Mouse (Mus musculus) CH12.LX (cell line): ENCODE measurements around the gene Fzd2. TPM values are rescaled to one million over a fixed set of nuclear protein-coding genes. Genes with fewer than 3 reads are reported as not detected.
A peak's percentile ranks its signal among the peaks of the same experiment; 100 is the strongest.

ENCODE experiments used
- DNase-seq: peaks from one replicate; pipeline ENCODE4 v3.0.0-alpha.2; 2013; ENCODE audit errors: extremely low read depth
- H3K27ac ChIP-seq: 2 replicates; pipeline ENCODE4 v1.5.1; 2012; ENCODE audit warnings: low read depth, mild to moderate bottlenecking, control low read depth, moderate library complexity; ENCODE audit not compliant: insufficient read depth
- H3K27me3 ChIP-seq: replicated peaks from 2 replicates; pipeline ENCODE3; 2012; ENCODE audit warnings: inconsistent platforms
- H3K36me3 ChIP-seq, 2 experiments: replicated peaks in 1 of 2; 2 replicates each; pipeline versions ENCODE3 to v1.6.1; 2012; ENCODE audit warnings: inconsistent platforms in 1 of 2, low read length in 1 of 2, mild to moderate bottlenecking in 1 of 2, mixed read lengths in 1 of 2, moderate library complexity in 1 of 2; ENCODE audit not compliant: control insufficient read depth in 1 of 2, insufficient read depth in 1 of 2
- H3K4me1 ChIP-seq, 2 experiments: 2 replicates each; pipeline ENCODE4 v1.6.1; 2012; ENCODE audit warnings: inconsistent platforms in 1 of 2, moderate library complexity in 1 of 2; ENCODE audit not compliant: insufficient read depth in 2 of 2, control insufficient read depth in 1 of 2
- H3K4me2 ChIP-seq: 2 replicates; pipeline ENCODE4 v1.6.1; 2012; ENCODE audit warnings: low read depth, mild to moderate bottlenecking, control low read depth; ENCODE audit not compliant: poor library complexity, insufficient read depth, severe bottlenecking
- H3K4me3 ChIP-seq, 3 experiments: fragments of 150-350 bp in 1 of 3; sonication (generic) in 1 of 3; replicated peaks in 1 of 3; 2 replicates each; pipeline versions ENCODE3 to v1.5.1; 2011 to 2012; ENCODE audit warnings: low read depth in 2 of 3, low read length in 2 of 3, mild to moderate bottlenecking in 2 of 3, moderate library complexity in 2 of 3, control low read depth in 1 of 3, improper control_type of control experiment in 1 of 3, inconsistent platforms in 1 of 3, mixed read lengths in 1 of 3; ENCODE audit not compliant: poor library complexity in 1 of 3
- H3K79me2 ChIP-seq: replicated peaks from 2 replicates; pipeline ENCODE4 v1.6.1; 2012; ENCODE audit warnings: mild to moderate bottlenecking, moderate library complexity; ENCODE audit not compliant: control insufficient read depth, poor library complexity, insufficient read depth, severe bottlenecking; ENCODE audit errors: extremely low read depth
- H3K9ac ChIP-seq: 2 replicates; pipeline ENCODE4 v1.6.1; 2012; ENCODE audit warnings: low read depth, mild to moderate bottlenecking, control low read depth, moderate library complexity; ENCODE audit not compliant: insufficient read depth
- H3K9me3 ChIP-seq: replicated peaks from 2 replicates; pipeline ENCODE3; 2012; ENCODE audit warnings: low read length, inconsistent platforms, mixed read lengths
- BHLHE40 ChIP-seq: IDR thresholded peaks from 2 replicates; pipeline ENCODE4 v1.6.1; 2011; ENCODE audit warnings: mild to moderate bottlenecking, low read depth, low read length, improper control_type of control experiment
- CHD2 ChIP-seq: IDR thresholded peaks from 2 replicates; pipeline ENCODE4 v1.6.1; 2011; ENCODE audit warnings: low read length, improper control_type of control experiment
- CTCF ChIP-seq, 2 experiments: IDR thresholded peaks in 1 of 2; conservative IDR thresholded peaks in 1 of 2; 2 replicates each; pipeline ENCODE4 v1.5.1; 2011 to 2012; ENCODE audit warnings: low read depth in 2 of 2, low read length in 2 of 2, improper control_type of control experiment in 1 of 2, inconsistent platforms in 1 of 2, mild to moderate bottlenecking in 1 of 2, moderate library complexity in 1 of 2
- E2F4 ChIP-seq: IDR thresholded peaks from 2 replicates; pipeline ENCODE4 v1.6.1; 2011; ENCODE audit warnings: low read depth, low read length, improper control_type of control experiment; ENCODE audit not compliant: insufficient replicate concordance
- EP300 ChIP-seq: IDR thresholded peaks from 2 replicates; pipeline ENCODE4 v1.6.1; 2011; ENCODE audit warnings: low read length, improper control_type of control experiment
- ETS1 ChIP-seq: conservative IDR thresholded peaks from 2 replicates; pipeline ENCODE4 v1.6.1; 2012; ENCODE audit warnings: low read depth, mild to moderate bottlenecking, inconsistent platforms, low read length, improper control_type of control experiment, moderate library complexity
- GABPA ChIP-seq: IDR thresholded peaks from 2 replicates; pipeline ENCODE4 v1.6.1; 2012; ENCODE audit warnings: low read depth, low read length, improper control_type of control experiment, inconsistent platforms; ENCODE audit not compliant: insufficient replicate concordance
- IRF4 ChIP-seq: IDR thresholded peaks from 2 replicates; pipeline ENCODE4 v1.6.1; 2014; ENCODE audit warnings: low read depth, mild to moderate bottlenecking, inconsistent platforms, low read length, improper control_type of control experiment
- JUND ChIP-seq: conservative IDR thresholded peaks from 2 replicates; pipeline ENCODE4 v1.6.1; 2011; ENCODE audit warnings: low read depth, low read length, improper control_type of control experiment
- KAT2A ChIP-seq: IDR thresholded peaks from 2 replicates; pipeline ENCODE4 v1.6.1; 2012; ENCODE audit warnings: low read length, improper control_type of control experiment, inconsistent platforms; ENCODE audit not compliant: insufficient replicate concordance
- MAFK ChIP-seq: IDR thresholded peaks from 2 replicates; pipeline ENCODE4 v1.6.1; 2011; ENCODE audit warnings: low read length, improper control_type of control experiment; ENCODE audit not compliant: insufficient replicate concordance
- MAX ChIP-seq: IDR thresholded peaks from 2 replicates; pipeline ENCODE4 v1.6.1; 2011; ENCODE audit warnings: low read length, improper control_type of control experiment
- MEF2A ChIP-seq: IDR thresholded peaks from 2 replicates; pipeline ENCODE4 v1.6.1; 2014; ENCODE audit warnings: low read depth, mild to moderate bottlenecking, inconsistent platforms, low read length, improper control_type of control experiment, borderline replicate concordance
- POLR2A ChIP-seq: IDR thresholded peaks from 2 replicates; pipeline ENCODE4 v1.6.1; 2011; ENCODE audit warnings: low read depth, mild to moderate bottlenecking, improper control_type of control experiment, low read length
- POLR2AphosphoS2 ChIP-seq: IDR thresholded peaks from 2 replicates; pipeline ENCODE4 v1.6.1; 2011; ENCODE audit warnings: low read depth, low read length, improper control_type of control experiment
- TBP ChIP-seq: conservative IDR thresholded peaks from 2 replicates; pipeline ENCODE4 v1.6.1; 2011; ENCODE audit warnings: low read depth, low read length, improper control_type of control experiment
- TCF12 ChIP-seq: IDR thresholded peaks from 2 replicates; pipeline ENCODE4 v1.6.1; 2014; ENCODE audit warnings: low read depth, mild to moderate bottlenecking, inconsistent platforms, low read length, improper control_type of control experiment
- UBTF ChIP-seq: IDR thresholded peaks from 2 replicates; pipeline ENCODE4 v1.6.1; 2012; ENCODE audit warnings: low read depth, mild to moderate bottlenecking, inconsistent platforms, low read length, improper control_type of control experiment, moderate library complexity
- ZC3H11A ChIP-seq: IDR thresholded peaks from 2 replicates; pipeline ENCODE4 v1.6.1; 2012; ENCODE audit warnings: low read depth, mild to moderate bottlenecking, inconsistent platforms, low read length, improper control_type of control experiment
- ZKSCAN1 ChIP-seq: IDR thresholded peaks from 2 replicates; pipeline ENCODE4 v1.6.1; 2012; ENCODE audit warnings: low read depth, inconsistent platforms, low read length, improper control_type of control experiment, borderline replicate concordance
- ZMIZ1 ChIP-seq: IDR thresholded peaks from 2 replicates; pipeline ENCODE4 v1.6.1; 2012; ENCODE audit warnings: low read depth, mild to moderate bottlenecking, inconsistent platforms, low read length, improper control_type of control experiment
- ZNF384 ChIP-seq: IDR thresholded peaks from 2 replicates; pipeline ENCODE4 v1.6.1; 2012; ENCODE audit warnings: low read depth, low read length, improper control_type of control experiment, inconsistent platforms
- dilution Hi-C: fragments of 300-500 bp; cut with MboI; formaldehyde crosslinking; loops from 2 replicates; pipeline ENCODE4 v1.14.3; 2020; ENCODE audit warnings: low sequenced_read_pairs; ENCODE audit not compliant: extremely low pct_unique_long_range_greater_than_20kb, extremely low pct_ligation_motif_present
- in situ Hi-C: fragments of 300-500 bp; cut with MboI; formaldehyde crosslinking; loops from 3 replicates; pipeline ENCODE4 v1.14.3; 2019; ENCODE audit warnings: low sequenced_read_pairs, low pct_ligation_motif_present, low pct_unique_long_range_greater_than_20kb, mixed read lengths
- polyA plus RNA-seq: library from polyadenylated mRNA; unstranded; fragments of >175 nt; gene quantifications from 2 replicates; pipeline ENCODE4 v1.2.1, GENCODE M21; 2012; ENCODE audit warnings: low read depth; ENCODE audit not compliant: insufficient read length
- total RNA-seq, 2 experiments: library from RNA; depleted of rRNA; stranded (reverse); fragments of 300-350 nt in 1 of 2; fragments of >200 nt in 1 of 2; gene quantifications; 2 replicates each; pipeline ENCODE4 v1.2.3; 2012 to 2014

The Fzd2 gene
- total and polyA plus RNA-seq, 3 experiments = 0.13 to 0.35 (median 0.20) TPM

DNA sequence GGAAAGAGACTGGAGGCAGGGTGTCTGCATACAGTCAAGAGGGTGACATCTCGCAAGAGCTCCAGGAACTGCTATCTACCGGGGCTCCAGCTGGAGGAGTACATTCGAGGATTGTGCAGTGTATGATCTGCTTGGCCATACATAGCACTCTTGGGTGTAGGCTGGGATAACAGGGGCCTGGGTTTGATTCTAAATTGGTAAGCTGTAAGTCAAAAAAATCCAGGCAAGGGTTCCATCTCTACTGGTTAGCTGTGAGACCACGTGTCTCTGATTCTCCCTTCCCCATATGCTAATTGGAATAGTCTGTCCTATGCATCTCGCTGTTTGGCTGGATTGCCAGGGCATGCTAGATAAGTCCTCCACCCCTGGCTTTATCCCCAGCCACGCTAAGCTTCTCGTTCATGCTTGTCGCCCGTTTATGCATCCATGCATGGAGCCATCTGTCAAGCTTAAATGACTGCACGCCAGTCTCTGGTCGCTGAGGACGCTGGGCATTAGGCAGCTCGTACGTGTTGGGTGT lies 20.8 kb downstream of the Fzd2 start:
- H3K9me3 ChIP-seq = peaks cover 5% of the 10 kb centered on the region
- H3K27me3 ChIP-seq = peaks cover 70% of the 10 kb centered on the region
- no peak for DNase-seq
- in situ Hi-C loops = no loop called here
- dilution Hi-C loops = no loop called here
- no peak for TF ChIP-seq GABPA
- 0 out of 2 replicates have a peak, but pooled peaks have one; percentile 37 for TF ChIP-seq MAX
- TF ChIP-seq TBP = no peak
- no peak for TF ChIP-seq CHD2
- TF ChIP-seq BHLHE40 = no peak
- TF ChIP-seq KAT2A = no peak
- no peak for TF ChIP-seq POLR2A
- no peak for TF ChIP-seq CTCF (conservative IDR thresholded peaks at IDR 0.05 in 1 of 2, IDR thresholded peaks at IDR 0.05 in 1 of 2; ENCODE audit: low read depth in 2 of 2, low read length in 2 of 2)
- H3K79me2 ChIP-seq = no peaks in the 10 kb centered on the region
- no peaks in the 10 kb centered on the region for H3K36me3 ChIP-seq
- no peak overlapping the region for H3K27ac ChIP-seq
- H3K4me2 ChIP-seq = no peak overlapping the region
- no peak overlapping the region for H3K4me3 ChIP-seq
- H3K9ac ChIP-seq = no peak overlapping the region
- peaks cover 4 to 8% of the 10 kb centered on the region in 2 experiments for H3K4me1 ChIP-seq

- no peak for DNase-seq
- Histone ChIP-seq H3K27me3 (peaks cover 71% of the 10 kb centered on the region), H3K4me3 (no peak overlapping the region)
- TF ChIP-seq POLR2AphosphoS2 (no peak), MAX (no peak), JUND (no peak), IRF4 (no peak), TCF12 (no peak), POLR2A (no peak), UBTF (no peak), BHLHE40 (no peak), ZC3H11A (no peak), ZKSCAN1 (no peak), ETS1 (no peak), MEF2A (no peak), ZMIZ1 (no peak), E2F4 (no peak), EP300 (no peak), MAFK (no peak), ZNF384 (no peak)
- TF ChIP-seq, all 38 proteins: peak for 0
- Histone ChIP-seq H3K9me3 (peaks cover 5% of the 10 kb centered on the region), H3K4me2 (no peak overlapping the region), H3K4me1 (peaks cover 4 to 8% of the 10 kb centered on the region in 2 experiments), H3K79me2 (no peaks in the 10 kb centered on the region), H3K27ac (no peak overlapping the region), H3K9ac (no peak overlapping the region), H3K36me3 (no peaks in the 10 kb centered on the region)
- dilution Hi-C loops = no loop called here
- in situ Hi-C loops = no loop called here
Observed at GRCm38 (mm10) chr11:102627171-102627931, 23.2 kb downstream of the Fzd2 start.
